In the genomic region with DNA sequence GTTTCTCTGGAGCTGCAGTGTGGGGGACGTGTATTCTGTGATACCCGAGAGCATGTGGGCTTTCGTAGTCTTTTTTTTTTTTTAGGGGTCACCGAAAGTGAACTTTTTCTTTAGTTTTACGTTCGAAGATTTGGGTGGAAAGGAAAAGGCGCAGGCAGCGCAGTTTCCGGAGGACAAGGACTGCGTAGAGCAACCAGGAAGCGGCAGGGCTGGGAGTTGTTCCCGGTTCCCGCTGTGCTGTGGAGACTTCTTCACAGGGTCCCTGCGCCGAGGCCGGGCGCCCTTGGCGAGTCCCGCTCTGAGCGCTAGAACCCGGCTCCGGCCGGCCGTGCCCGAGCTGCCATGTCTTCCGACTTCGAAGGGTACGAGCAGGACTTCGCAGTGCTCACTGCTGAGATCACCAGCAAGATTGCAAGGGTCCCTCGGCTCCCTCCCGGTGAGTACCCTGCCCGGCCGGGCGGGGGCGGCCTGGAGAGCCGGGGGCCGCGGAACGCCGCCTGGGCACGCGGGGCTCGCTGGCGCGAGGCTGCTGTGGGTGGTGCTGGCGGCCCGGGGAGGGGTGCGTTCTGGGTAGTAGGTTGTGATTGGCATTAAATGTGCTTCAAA, we compare ENCODE assay signal across 7 mouse cellular contexts. TPM values are rescaled to one million over a fixed set of nuclear protein-coding genes. Genes with fewer than 3 reads are reported as not detected.
A peak's percentile ranks its signal among the peaks of the same experiment; 100 is the strongest.
DNase-seq lines count a peak whose midpoint lies in the region; ATAC-seq lines count a peak whose summit lies in the region.

Gene Vti1a, plus strand, starts transcription at position 187 of the 606 bp plus-strand sequence.

- DNase-seq in adrenal gland, postnatal 25 days, result peak; percentile 84
- peak; percentile 98 for DNase-seq in heart, adult 11 months
- DNase-seq in kidney, adult 18-20 months, result peak; percentile 92
- DNase-seq in limb, embryonic 11.5 days (ENCODE audit: low spot score), result peak; percentile 93
- peak; percentile 95 for DNase-seq in midbrain, embryonic 14.5 days
- peak; percentile 65 to 78 for DNase-seq in spleen, adult 18-20 months

- peaks cover 19% of the 10 kb centered on the region for H3K4me1 ChIP-seq in embryonic facial prominence, embryonic 12.5 days
- H3K4me1 ChIP-seq in limb, embryonic 11.5 days (ENCODE audit: control insufficient read depth, insufficient read depth, low read length), result peaks cover 6% of the 10 kb centered on the region
- peaks cover 21% of the 10 kb centered on the region; the same call in 1 of the 2 replicates for H3K4me1 ChIP-seq in midbrain, embryonic 14.5 days (ENCODE audit: control insufficient read depth, insufficient read depth, low read length)

- peak within 1 kb of the TSS; percentile 89 for H3K27ac ChIP-seq in embryonic facial prominence, embryonic 12.5 days
- peak within 1 kb of the TSS; percentile 6; the same call in 1 of the 2 replicates for H3K27ac ChIP-seq in limb, embryonic 11.5 days (replicated peaks; ENCODE audit: low read depth, low read length)
- H3K27ac ChIP-seq in midbrain, embryonic 14.5 days (replicated peaks; ENCODE audit: low read depth, low read length), result peak within 1 kb of the TSS; percentile 79

- peak within 1 kb of the TSS; percentile 92 for H3K4me3 ChIP-seq in embryonic facial prominence, embryonic 12.5 days
- H3K4me3 ChIP-seq in limb, embryonic 11.5 days (ENCODE audit: low read depth, low read length), result peak within 1 kb of the TSS; percentile 68
- H3K4me3 ChIP-seq in midbrain, embryonic 14.5 days (replicated peaks; ENCODE audit: low read depth, low read length), result peak within 1 kb of the TSS; percentile 86

- peak within 1 kb of the TSS; percentile 87 for H3K4me2 ChIP-seq in embryonic facial prominence, embryonic 12.5 days (replicated peaks)
- H3K4me2 ChIP-seq in limb, embryonic 11.5 days (ENCODE audit: low read depth, severe bottlenecking), result peak within 1 kb of the TSS; percentile 87
- peak within 1 kb of the TSS; percentile 91 for H3K4me2 ChIP-seq in midbrain, embryonic 14.5 days (ENCODE audit: low read length)

- H3K36me3 ChIP-seq in embryonic facial prominence, embryonic 12.5 days, result peaks cover 13% of the 10 kb centered on the region
- H3K36me3 ChIP-seq in limb, embryonic 11.5 days (ENCODE audit: control insufficient read depth, insufficient read depth, low read length), result peaks cover 2% of the 10 kb centered on the region; the same call in 1 of the 2 replicates
- peaks cover 10% of the 10 kb centered on the region for H3K36me3 ChIP-seq in midbrain, embryonic 14.5 days (ENCODE audit: control insufficient read depth, insufficient read depth, low read length)

- no peaks in the 10 kb centered on the region for H3K9me3 ChIP-seq in embryonic facial prominence, embryonic 12.5 days
- no peaks in the 10 kb centered on the region for H3K9me3 ChIP-seq in limb, embryonic 11.5 days (ENCODE audit: control insufficient read depth, low read length)
- H3K9me3 ChIP-seq in midbrain, embryonic 14.5 days (ENCODE audit: control insufficient read depth, low read length), result no peaks in the 10 kb centered on the region

- H3K27me3 ChIP-seq in embryonic facial prominence, embryonic 12.5 days, result no peaks in the 10 kb centered on the region
- H3K27me3 ChIP-seq in limb, embryonic 11.5 days (ENCODE audit: control insufficient read depth, insufficient read depth, low read length), result no peaks in the 10 kb centered on the region
- H3K27me3 ChIP-seq in midbrain, embryonic 14.5 days (ENCODE audit: control insufficient read depth, insufficient read depth, low read length), result no peaks in the 10 kb centered on the region

- peak within 1 kb of the TSS; percentile 78 for H3K9ac ChIP-seq in embryonic facial prominence, embryonic 12.5 days
- peak within 1 kb of the TSS; percentile 68 for H3K9ac ChIP-seq in limb, embryonic 11.5 days (ENCODE audit: low read length)
- peak within 1 kb of the TSS; percentile 72 for H3K9ac ChIP-seq in midbrain, embryonic 14.5 days (replicated peaks; ENCODE audit: low read length)

- under 1% methylated on average over 47 of the region's 48 CpGs for WGBS in embryonic facial prominence, embryonic 12.5 days
- WGBS in limb, embryonic 11.5 days, result under 1% methylated on average over 48 of the region's 48 CpGs
- WGBS in midbrain, embryonic 14.5 days, result under 1% methylated on average over 48 of the region's 48 CpGs

- ATAC-seq in embryonic facial prominence, embryonic 12.5 days (ENCODE audit: insufficient number of reproducible peaks, insufficient read depth, low FRiP score, low TSS enrichment), result peak; percentile 90
- peak; percentile 72; the same call in 1 of the 2 replicates for ATAC-seq in limb, embryonic 11.5 days (ENCODE audit: insufficient number of reproducible peaks, low FRiP score, low TSS enrichment, low read depth)
- ATAC-seq in midbrain, embryonic 14.5 days (ENCODE audit: low FRiP score, low TSS enrichment), result peak; percentile 92

RNA-seq across cellular contexts. Expression of gene Vti1a, which starts in this region (rescaled TPM):
- 36.8 and 38.4 TPM in 2 replicates for total RNA-seq in adrenal gland, postnatal 25 days (2021)
- 31.2 and 31.8 TPM in 2 replicates for polyA plus RNA-seq in embryonic facial prominence, embryonic 12.5 days (2016; fragmentation: Nextera tagmentation; extraction: Ambion mirVana)
- polyA plus RNA-seq in limb, embryonic 11.5 days (2014; fragmentation: Nextera tagmentation; extraction: Ambion mirVana), result 24.2 and 28.4 TPM in 2 replicates
- polyA plus RNA-seq in midbrain, embryonic 14.5 days (2014; fragmentation: Nextera tagmentation; extraction: Ambion mirVana), result 25.3 and 33.9 TPM in 2 replicates

Comparison
In these comparisons a context has a peak if more than half of its experiments do, and no peak if none do; other contexts are left out.
1. Peak in every context shown above with its lines: DNase-seq, ATAC-seq, H3K4me3 ChIP-seq and H3K27ac ChIP-seq.
2. H3K27ac ChIP-seq: peak in every context shown above with its lines; median percentile 89 in embryonic facial prominence, embryonic 12.5 days; 79 in midbrain, embryonic 14.5 days; 6 in limb, embryonic 11.5 days.